Mouse (Mus musculus) adrenal gland, adult 2 months (tissue): ENCODE measurements around the gene Tdpoz2. TPM values are rescaled to one million over a fixed set of nuclear protein-coding genes. Genes with fewer than 3 reads are reported as not detected.
A peak's percentile ranks its signal among the peaks of the same experiment; 100 is the strongest.
"Not testable (repeated sequence)": the region's sequence is repeated elsewhere in the genome, so short reads cannot be mapped to it uniquely, and the experiment has no call there.

Experiments
- DNase-seq: peaks from one replicate; pipeline ENCODE4 v3.0.0; 2021
- long read RNA-seq: library from polyadenylated mRNA; stranded (forward); transcript quantifications from one replicate; pipeline ENCODE4 v2.0.0, GENCODE M21; 2021
- polyA plus RNA-seq: library from polyadenylated mRNA; depleted of rRNA; stranded (reverse); fragments of >200 nt; gene quantifications from 2 replicates; pipeline ENCODE4 v1.2.3, GENCODE M21; 2012; rRNA removed
- total RNA-seq, 2 experiments: library from RNA; stranded (reverse); gene quantifications; 2 replicates each; pipeline ENCODE4 v1.2.3; 2021

The Tdpoz2 gene
- under 1 TPM in 1 of 2 experiments, not detected in 1; 0.35 TPM for total RNA-seq
- not detected in 2 replicates for polyA plus RNA-seq
- long read RNA-seq: 0 reads

- DNase-seq: no peak
Observed at GRCm38 (mm10) chr3:93652586-93652985, at the start of gene Tdpoz2. Gene Tdpoz2 (minus strand): TSS chr3:93652686.

GRCm38 (mm10) chr3:93692970-93693369 lies 40.5 kb upstream of the Tdpoz2 start, which contains the start of gene Gm37596:
Gene Gm37596 (minus strand): TSS chr3:93693070.
- not testable (repeated sequence) for DNase-seq

- not testable (repeated sequence) for DNase-seq
Observed at GRCm38 (mm10) chr3:93676210-93676609, 23.7 kb upstream of the Tdpoz2 start, which contains the start of gene Tdpoz1. Gene Tdpoz1 (minus strand): TSS chr3:93676310.

- not testable (repeated sequence) for DNase-seq
Observed at GRCm38 (mm10) chr3:93670805-93671503, 18.5 kb upstream of the Tdpoz2 start.

GRCm38 (mm10) chr3:93654260-93654659 lies 1.8 kb upstream of the Tdpoz2 start:
- no peak for DNase-seq

GRCm38 (mm10) chr3:93630917-93631714 lies 21.4 kb downstream of the Tdpoz2 start:
- not testable (repeated sequence) for DNase-seq

GRCm38 (mm10) chr3:93608970-93609369 lies 43.5 kb downstream of the Tdpoz2 start:
- DNase-seq: peak; percentile 41

- DNase-seq: peak; percentile 15
Observed at GRCm38 (mm10) chr3:93601903-93602302, 50.6 kb downstream of the Tdpoz2 start.

Other genes starting within 250 kb of the Tdpoz2 start
- gene Tchh, start 210.4 kb downstream of the Tdpoz2 start, total RNA-seq: under 1 TPM; 0.03 to 0.49 TPM
- gene Tchh, start 210.4 kb downstream of the Tdpoz2 start, polyA plus RNA-seq: 0.01 and 0.02 TPM in 2 replicates
- 1 to 10 TPM in 1 of 2 experiments, not detected in 1; 3.1 TPM for gene Tchhl1, start 183.9 kb downstream of the Tdpoz2 start, total RNA-seq
- gene Tchhl1, start 183.9 kb downstream of the Tdpoz2 start, polyA plus RNA-seq: not detected in 2 replicates
- gene S100a11, start 132.2 kb downstream of the Tdpoz2 start, total RNA-seq: 100 to 1,000 TPM; 210 to 267 TPM
- 33.0 and 44.4 TPM in 2 replicates for gene S100a11, start 132.2 kb downstream of the Tdpoz2 start, polyA plus RNA-seq
- 100 to 1,000 TPM; 173 to 196 TPM for gene S100a10, start 97.6 kb downstream of the Tdpoz2 start, total RNA-seq
- 16.3 and 17.7 TPM in 2 replicates for gene S100a10, start 97.6 kb downstream of the Tdpoz2 start, polyA plus RNA-seq
- not detected for gene Tdpoz1, start 23.6 kb upstream of the Tdpoz2 start, total RNA-seq
- gene Tdpoz1, start 23.6 kb upstream of the Tdpoz2 start, polyA plus RNA-seq: not detected in 2 replicates
- gene Gm37596, start 40.4 kb upstream of the Tdpoz2 start, total RNA-seq: not detected
- gene Gm37596, start 40.4 kb upstream of the Tdpoz2 start, polyA plus RNA-seq: not detected in 2 replicates
- not detected for gene Gm5773, start 120.3 kb upstream of the Tdpoz2 start, total RNA-seq
- not detected in 2 replicates for gene Gm5773, start 120.3 kb upstream of the Tdpoz2 start, polyA plus RNA-seq
- not detected for gene Tdpoz4, start 143.7 kb upstream of the Tdpoz2 start, total RNA-seq
- not detected in 2 replicates for gene Tdpoz4, start 143.7 kb upstream of the Tdpoz2 start, polyA plus RNA-seq
- gene Tdpoz3, start 173.3 kb upstream of the Tdpoz2 start, total RNA-seq: not detected
- not detected in 2 replicates for gene Tdpoz3, start 173.3 kb upstream of the Tdpoz2 start, polyA plus RNA-seq